Mouse (Mus musculus): ENCODE results near the gene Syk. TPM values are rescaled to one million over a fixed set of nuclear protein-coding genes. Genes with fewer than 3 reads are reported as not detected.

Gene Syk
- polyA plus RNA-seq, 3 experiments from 2014 or later = 0.16 to 1.1 (median 0.97) TPM

DNA sequence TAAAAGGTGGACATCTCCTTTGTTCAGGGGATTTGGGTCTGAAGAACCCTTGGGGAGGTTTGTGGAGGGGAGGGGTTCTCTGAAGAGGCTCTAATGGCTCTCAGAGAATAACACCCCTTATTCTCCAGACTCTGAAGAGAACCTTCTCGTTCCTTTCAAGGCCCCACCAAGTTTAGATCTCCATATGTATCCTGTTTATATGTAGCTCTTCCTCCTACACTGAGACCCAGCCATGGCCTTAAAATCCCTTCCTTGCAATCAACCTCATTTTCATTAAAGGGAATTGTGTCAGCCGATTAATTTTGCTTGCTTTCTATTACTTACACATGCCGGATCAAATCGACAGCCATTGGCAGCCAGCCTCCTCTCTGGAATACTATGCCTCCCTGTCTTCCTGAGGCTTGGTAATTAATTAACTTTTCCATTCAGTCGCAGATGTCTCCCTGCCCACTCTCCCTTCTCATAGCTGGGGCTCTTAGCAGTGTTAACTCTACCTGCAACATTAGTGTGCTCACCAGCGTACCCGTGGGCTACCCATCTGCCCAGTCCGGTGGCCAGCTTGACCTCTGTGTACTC, 13.7 kb upstream of the Syk start:
- ATAC-seq = no peak

- ATAC-seq = no peak
These were observed 12.7 kb upstream of the Syk start for GRCm38 (mm10) chr13:52570276-52570675.

DNA sequence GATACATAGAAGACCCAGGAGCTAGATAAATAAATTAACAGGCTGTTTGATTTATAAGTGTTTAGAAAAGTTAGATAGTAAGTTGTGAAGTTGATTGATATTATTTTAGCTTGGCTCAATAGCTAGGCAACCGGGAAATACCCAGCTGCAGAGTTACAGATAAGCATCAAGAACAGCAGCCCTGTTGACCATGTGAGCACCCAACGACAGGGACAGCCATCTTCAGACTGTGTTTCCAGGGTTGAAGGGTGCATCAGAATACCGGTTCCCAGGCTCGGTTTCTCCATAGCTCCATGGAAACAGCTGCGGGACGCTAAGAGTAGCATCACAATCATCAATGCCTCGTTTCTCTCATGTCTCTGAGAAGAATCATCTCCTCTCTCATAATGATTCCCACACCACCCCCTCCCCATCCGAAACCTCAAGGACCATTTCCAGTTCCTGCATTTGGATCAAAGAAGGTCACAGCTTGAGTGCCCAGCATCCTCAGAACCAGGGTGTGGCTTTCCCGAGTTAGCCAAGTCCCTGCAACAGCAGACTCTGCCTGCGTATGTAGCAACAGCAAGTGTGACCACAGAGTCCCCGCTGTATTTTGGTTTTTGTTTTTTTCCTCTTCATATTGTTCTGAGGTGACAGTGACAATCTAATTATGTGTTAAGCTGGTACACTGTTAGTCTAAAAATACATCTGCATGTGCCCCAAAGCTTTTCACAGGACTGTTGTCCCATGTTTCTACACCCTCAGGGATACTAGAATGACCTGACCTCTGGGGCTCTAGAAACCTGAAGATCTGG, 11.2 kb upstream of the Syk start:
- ATAC-seq = no peak

- ATAC-seq = no peak
These were observed 10.2 kb upstream of the Syk start for GRCm38 (mm10) chr13:52572451-52573446.

- no peak for ATAC-seq
These were observed 8.7 kb upstream of the Syk start for GRCm38 (mm10) chr13:52574311-52574710.

DNA sequence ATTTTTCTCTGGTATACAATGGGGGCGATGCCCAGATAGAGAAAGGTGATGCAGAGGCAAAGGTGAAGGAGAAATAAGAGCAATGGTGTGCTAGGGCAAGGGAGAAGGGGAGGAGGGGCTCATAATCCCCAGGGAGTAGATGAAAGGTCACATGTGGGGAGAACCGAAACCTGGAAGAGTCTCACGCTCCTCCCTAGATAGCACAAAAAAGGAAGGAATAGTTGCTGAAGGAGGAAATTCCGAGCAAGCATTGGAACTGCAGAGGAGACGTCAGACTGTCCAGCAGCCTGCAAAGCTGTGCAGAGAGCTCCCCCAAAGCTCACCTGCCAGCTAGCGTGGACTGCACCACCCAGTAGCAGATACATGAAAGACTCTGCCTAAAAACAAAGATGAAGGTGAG, 7.5 kb upstream of the Syk start:
- no peak for ATAC-seq

DNA sequence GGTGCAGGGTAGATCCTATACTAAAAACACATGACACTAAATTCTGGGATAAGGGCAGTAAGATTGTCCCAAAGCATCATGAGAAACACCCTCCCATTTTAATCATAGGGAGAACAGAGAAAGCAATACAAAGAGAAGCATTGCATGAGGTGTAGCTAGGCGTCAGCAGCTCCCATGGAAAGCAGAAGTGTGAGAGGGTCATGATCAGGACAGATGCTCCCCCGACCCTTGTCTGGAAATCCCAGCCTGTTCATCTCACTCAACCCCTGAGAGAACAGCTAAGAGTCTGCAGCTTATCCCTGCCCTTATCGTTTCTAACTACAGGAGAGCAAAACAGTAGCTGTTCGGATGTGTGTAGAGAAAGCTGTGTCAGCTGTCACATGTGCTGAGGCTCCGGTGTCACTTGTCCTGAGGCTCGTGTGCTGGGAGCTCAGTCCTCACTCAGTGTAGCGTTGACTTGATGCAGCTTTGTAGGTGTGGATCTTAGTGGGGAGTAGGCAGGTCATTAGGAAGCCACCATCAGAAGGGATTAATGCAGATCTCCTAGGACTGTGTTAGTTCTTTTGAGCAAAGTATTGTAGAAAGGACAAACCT, 6.9 kb upstream of the Syk start:
- no peak for ATAC-seq

GRCm38 (mm10) chr13:52576841-52577240, 6.1 kb upstream of the Syk start:
- no peak for ATAC-seq

- no peak for ATAC-seq
These were observed 5.5 kb upstream of the Syk start for GRCm38 (mm10) chr13:52577326-52577920.

DNA sequence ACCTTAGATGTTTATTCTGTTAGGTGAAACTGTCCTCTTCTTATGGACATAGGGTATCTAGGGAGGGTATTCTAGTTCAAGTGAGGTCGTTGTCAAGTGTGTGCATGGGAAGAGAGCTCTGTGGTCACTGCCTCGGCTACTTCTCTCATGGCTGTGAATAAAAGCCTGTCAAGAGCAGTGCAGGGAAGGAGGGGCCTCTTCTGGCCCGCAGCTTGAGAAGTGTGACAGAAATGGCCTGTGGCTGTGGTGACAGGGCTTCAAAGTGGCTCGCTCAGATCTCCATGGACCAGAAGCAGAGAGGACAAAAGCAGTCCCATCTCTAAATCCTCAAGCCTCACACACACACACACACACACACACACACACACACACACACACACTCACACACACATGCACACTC, 5.0 kb upstream of the Syk start:
- no peak for ATAC-seq

DNA sequence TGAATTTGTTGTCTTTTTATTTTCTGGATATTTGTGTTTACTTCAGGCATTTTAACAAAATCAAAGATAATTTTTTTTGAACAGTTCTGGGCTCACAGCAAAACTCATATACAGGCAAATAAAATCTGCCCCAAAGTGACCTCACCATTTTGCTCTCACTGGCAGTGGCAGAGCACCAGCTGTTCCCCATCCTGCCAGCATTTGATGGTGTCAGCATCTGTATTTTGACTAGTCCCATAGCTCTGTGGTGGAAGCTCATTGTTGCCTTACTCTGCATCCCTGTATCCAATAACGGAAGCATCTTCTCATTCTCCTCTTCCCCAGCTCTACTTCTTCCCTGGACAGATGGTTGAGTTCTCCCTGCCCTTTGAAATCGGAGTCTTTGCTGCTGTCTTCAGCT, 4.2 kb upstream of the Syk start:
- ATAC-seq = no peak

- no peak for ATAC-seq
These were observed 481 bp upstream of the Syk start for GRCm38 (mm10) chr13:52582506-52582877.

GRCm38 (mm10) chr13:52583943-52584562, 1.1 kb downstream of the Syk start:
- ATAC-seq = no peak

DNA sequence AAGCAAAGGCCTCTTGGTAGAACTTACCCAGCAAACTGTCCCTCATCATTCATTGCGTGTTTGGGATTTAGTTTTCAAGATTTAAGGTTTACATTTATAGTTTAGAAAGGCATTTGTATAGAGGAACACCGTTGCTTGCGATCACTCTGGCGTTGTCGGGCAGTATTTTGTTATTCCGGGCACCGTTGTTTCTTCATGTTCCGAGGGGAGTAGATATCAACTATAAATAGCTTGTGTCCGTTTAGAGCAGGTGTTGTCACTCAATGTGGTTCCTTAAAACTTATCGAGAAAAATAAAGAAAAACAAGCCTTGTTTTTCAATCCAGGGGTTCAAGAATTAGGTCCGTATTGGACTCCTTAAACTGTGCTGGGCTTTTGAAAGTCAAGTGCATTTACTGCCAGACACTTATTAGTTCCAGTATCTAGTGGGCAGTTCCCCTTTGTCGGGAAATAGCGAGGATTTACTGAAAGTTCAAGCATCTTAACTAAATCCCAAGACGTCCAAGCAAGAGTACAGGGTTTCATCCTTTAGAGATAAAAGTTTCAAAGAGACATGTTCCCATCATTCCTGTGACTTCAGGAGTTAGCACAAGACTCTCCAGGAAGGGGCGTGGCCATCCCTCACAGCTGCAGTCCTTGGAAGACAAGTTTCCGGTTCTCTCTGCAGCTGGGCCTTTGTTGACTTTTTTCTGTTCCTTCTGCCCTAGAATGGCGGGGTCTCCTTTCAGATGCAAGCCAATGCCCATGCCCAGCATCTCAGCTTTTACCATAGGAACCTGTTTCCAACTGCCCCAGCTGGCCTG, 1.9 kb downstream of the Syk start:
- no peak for ATAC-seq

GRCm38 (mm10) chr13:52587761-52588160, 4.8 kb downstream of the Syk start:
- no peak for ATAC-seq

DNA sequence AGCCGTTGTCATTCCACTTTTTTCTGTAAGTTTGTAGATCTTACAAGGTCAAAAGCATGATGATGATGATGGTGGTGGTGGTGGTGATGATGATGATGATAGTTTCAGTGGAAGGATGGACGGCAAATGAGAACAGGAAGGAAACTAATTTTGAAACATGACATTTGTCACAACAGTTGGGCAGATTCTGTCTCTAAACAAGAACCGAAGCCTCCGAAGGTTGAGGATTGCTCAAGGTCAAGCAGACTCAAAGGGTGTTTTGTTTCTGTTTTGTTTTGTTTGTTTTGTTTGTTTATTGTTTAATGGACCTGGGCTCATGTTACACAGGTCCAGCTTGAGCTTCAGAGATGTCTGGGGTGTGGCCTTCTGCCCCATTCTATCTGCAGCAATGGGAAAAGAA, 6.1 kb downstream of the Syk start:
- no peak for ATAC-seq

DNA sequence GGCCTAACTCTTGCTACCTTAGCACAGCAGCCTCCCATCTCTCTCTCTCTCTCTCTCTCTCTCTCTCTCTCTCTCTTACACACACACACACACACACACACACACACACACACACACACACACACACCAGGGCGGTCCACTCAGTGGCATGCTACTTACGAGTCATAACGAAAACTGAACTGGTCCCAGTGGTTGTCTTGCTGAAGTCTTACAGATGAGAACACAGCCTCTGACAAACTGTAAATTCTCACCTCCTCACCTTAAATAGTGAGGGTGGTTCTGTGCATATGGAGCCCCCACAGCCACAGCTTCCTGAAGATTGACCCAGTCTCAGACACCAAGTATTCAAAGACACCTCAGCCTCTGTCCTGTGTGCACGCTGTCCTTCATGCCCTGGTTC, 8.9 kb downstream of the Syk start:
- ATAC-seq = no peak

GRCm38 (mm10) chr13:52596692-52597091, 13.7 kb downstream of the Syk start:
- ATAC-seq = no peak

GRCm38 (mm10) chr13:52597092-52597678, 14.2 kb downstream of the Syk start:
- no peak for ATAC-seq

DNA sequence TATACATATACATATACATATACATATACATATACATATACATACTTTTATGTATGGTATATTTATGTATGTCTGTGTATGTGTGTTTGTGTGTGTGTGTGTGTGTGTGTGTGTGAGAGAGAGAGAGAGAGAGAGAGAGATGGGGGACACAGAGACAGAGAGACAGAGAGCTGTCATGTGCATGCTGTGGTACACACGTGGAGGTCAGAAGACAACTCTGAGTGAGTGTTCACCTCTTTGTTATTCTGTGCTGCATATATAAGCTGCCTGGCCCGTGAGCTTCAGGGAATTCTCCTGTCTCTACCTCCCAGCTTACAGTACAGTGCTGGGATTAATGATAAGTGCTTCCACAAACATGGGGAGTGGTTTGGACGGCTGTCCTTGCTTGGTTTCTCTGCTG, 15.3 kb downstream of the Syk start:
- no peak for ATAC-seq

All from inflammation-experienced regulatory T-cells, adult 6 months (primary cell).